Mouse (Mus musculus) NIH3T3 (cell line): ENCODE measurements at regions not wholly inside any gene's neighbourhood (a gene's known extent, or its start where the extent isn't known, plus 50 kb on each side); places are given as distances from the start of the nearest gene placed in this dataset.
"Not testable (repeated sequence)": the region's sequence is repeated elsewhere in the genome, so short reads cannot be mapped to it uniquely, and the experiment has no call there.

Experiments used
- DNase-seq: peaks from one replicate; pipeline ENCODE4 v3.0.0-alpha.2; 2012; ENCODE audit warnings: low read depth

DNA sequence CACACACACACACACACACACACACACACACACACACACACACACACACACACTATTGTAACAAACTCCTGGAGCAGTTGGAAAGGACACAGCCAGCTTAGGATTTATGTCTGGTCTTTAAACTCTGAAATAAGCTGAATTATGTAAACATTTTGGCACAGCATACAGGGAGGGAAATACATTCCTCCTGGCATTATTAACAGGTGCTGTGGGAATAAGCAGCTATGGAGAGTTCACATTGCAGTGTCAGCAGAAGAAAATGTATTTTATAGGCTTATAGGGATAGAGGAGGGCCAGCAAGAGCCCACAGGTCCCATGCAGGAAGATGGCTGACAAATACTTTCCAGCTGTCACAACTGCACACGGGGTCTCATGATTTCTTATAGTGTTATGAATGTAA is 100.8 kb upstream of the Arhgap20 start:
- no peak for DNase-seq

DNA sequence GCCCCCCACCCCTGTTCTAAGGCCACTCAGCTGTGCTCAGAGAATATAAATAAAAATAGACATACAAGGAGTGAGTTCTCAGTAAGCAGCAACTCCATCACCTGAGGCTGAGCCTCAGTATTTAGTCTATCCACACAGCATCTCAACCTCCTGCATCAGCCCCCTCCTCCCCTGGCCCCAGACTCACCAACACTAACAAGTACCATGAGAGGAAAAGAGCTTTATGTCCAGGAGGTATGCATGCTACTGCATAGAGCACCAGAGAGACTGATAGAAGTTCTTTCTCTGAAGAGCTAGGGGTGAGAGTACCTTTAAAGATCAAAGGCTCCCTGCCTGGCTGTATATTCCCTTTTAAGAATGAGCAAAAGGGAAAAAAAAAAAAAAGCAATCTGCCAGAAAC is 100.3 kb upstream of the Arhgap20 start:
- no peak for DNase-seq

DNA sequence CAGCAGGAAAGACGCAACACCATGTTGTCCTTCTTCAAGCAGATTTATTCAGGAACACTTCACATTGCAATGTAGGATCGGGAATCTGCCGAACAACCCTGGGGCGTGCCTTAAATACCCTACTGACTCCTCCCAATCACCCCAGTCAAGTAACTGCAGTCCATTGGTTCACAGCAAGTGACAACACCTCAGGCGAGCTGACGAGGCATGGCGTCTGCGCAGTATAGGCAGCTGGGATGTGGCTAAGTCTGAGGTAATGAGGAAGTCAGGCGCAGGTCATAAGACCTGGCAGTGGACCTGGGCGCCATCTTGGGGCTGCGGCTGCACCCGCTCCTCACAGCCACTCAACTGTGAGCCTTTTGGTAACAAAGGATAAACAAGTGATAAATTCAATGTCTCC is 96.2 kb upstream of the Arhgap20 start:
- DNase-seq = not testable (repeated sequence)

DNA sequence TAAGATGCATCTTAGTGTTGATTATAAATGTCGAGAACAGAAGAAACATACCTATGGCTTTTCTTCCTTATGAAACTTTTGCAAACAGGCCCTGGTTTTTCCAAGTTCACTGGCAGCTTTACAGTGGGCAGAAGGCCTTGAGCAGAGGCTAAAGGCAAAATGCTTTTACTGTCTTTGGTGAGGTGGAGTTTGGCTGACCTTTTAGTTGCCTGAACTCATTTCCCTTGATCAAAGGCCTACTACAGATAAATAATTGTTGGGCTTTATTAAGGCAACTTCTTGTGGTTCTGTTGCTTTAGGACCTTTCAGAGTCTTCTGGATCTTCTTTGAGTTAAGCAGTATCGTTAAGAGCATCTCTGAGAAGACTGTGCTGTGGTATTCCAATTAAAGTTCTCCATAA is 94.6 kb upstream of the Arhgap20 start:
- no peak for DNase-seq

- no peak for DNase-seq
Observed at GRCm38 (mm10) chr9:51686536-51686935, 78.6 kb upstream of the Arhgap20 start.

DNA sequence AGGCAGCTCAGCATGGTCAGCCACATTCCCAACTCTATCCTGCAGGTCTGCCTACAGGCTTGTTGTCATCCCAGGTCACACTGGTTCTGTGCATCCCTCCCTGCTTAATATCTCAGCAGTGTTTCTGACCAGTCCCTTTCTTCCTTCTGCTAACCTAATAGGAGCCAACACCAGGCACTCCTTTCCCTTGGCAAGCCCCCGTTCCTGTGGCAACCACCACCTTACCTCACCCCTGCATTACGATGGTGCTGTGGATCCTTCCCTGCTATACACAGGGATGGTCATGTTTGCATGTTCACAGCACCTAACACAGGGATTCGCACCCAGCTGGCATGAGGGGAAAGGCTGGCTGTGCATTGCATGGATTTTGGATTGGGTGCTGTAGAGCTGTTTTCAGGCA is 50.8 kb upstream of the Arhgap20 start:
- DNase-seq = no peak
